Mouse (Mus musculus): Measurements from ENCODE around the gene Grin2c.

- TF ChIP-seq CTCF (IDR thresholded peaks at IDR 0.05; ENCODE audit: extremely low read depth, insufficient read depth, low read length) (no peak), POLR2A (IDR thresholded peaks at IDR 0.05; ENCODE audit: extremely low read depth, insufficient read depth, low read length) (no peak)
These were observed 16.4 kb upstream of the Grin2c start for GRCm38 (mm10) chr11:115283486-115283765.
